Comparison of ENCODE assay signal across 24 mouse cellular contexts in genomic region chr11:20776668-20777067, GRCm38 (mm10).
"Had no signal": no experiment of that assay in that cellular context is flagged by ENCODE, and none has a peak within 500 bp of the region (broad histone marks: within the 10 kb centered on the region; RNA-seq: fewer than 3 reads in every experiment).

No protein-coding gene starts in this region.

- DNase-seq: gastrocnemius, adult 2 months; gastrocnemius, postnatal 14 days; gastrocnemius, postnatal 36 days; heart, adult 18-20 months; heart, postnatal 14 days; heart, postnatal 36 days; kidney, adult 18-20 months; kidney, adult 8-10 months; kidney, postnatal 10 days; kidney, postnatal 25 days; kidney, postnatal 4 days; liver; liver, embryonic 13.5 days had no signal

- H3K27ac ChIP-seq: gastrocnemius, adult 2 months; heart, embryonic 10.5 days; hindbrain, embryonic 13.5 days; hindbrain, embryonic 15.5 days; hindbrain, postnatal 0 days; layer of hippocampus, adult 2 months; left cerebral cortex, adult 2 months; limb, embryonic 10.5 days; limb, embryonic 12.5 days; liver, embryonic 13.5 days; liver, embryonic 15.5 days had no signal

- H3K4me3 ChIP-seq: gastrocnemius, adult 2 months; heart, embryonic 10.5 days; heart, embryonic 12.5 days; hindbrain, embryonic 13.5 days; hindbrain, embryonic 15.5 days; layer of hippocampus, adult 2 months; left cerebral cortex, adult 2 months; limb, embryonic 10.5 days; limb, embryonic 12.5 days; liver, embryonic 13.5 days; liver, embryonic 15.5 days had no signal

- H3K4me1 ChIP-seq: hindbrain, embryonic 13.5 days; hindbrain, embryonic 15.5 days; limb, embryonic 10.5 days; limb, embryonic 12.5 days had no signal

- H3K9me3 ChIP-seq: heart, embryonic 10.5 days; hindbrain, embryonic 13.5 days; hindbrain, embryonic 15.5 days; limb, embryonic 10.5 days; limb, embryonic 12.5 days; liver, embryonic 13.5 days; liver, embryonic 15.5 days had no signal

- H3K9ac ChIP-seq: heart, embryonic 12.5 days; hindbrain, embryonic 13.5 days; hindbrain, embryonic 15.5 days; limb, embryonic 12.5 days; liver, embryonic 13.5 days; liver, embryonic 15.5 days had no signal

- H3K4me2 ChIP-seq: heart, embryonic 12.5 days; hindbrain, embryonic 13.5 days; hindbrain, embryonic 15.5 days; limb, embryonic 12.5 days; liver, embryonic 11.5 days; liver, embryonic 13.5 days; liver, embryonic 15.5 days had no signal

- H3K27me3 ChIP-seq: heart, embryonic 12.5 days; hindbrain, embryonic 13.5 days; hindbrain, embryonic 15.5 days; limb, embryonic 12.5 days; liver, embryonic 13.5 days; liver, embryonic 15.5 days had no signal

- H3K36me3 ChIP-seq: heart, embryonic 10.5 days; heart, embryonic 12.5 days; hindbrain, embryonic 13.5 days; hindbrain, embryonic 15.5 days; limb, embryonic 10.5 days; limb, embryonic 12.5 days; liver, embryonic 13.5 days; liver, embryonic 15.5 days had no signal

- ATAC-seq: hindbrain, postnatal 0 days had no signal
